Mouse (Mus musculus) liver, postnatal 0 days (tissue): ENCODE results near the gene Gm11937. TPM values are rescaled to one million over a fixed set of nuclear protein-coding genes. Genes with fewer than 3 reads are reported as not detected.

ENCODE experiments used
- ATAC-seq: fragments of 200-750 bp; cut with Nextera tagmentation; 2 replicates; pipeline ENCODE4 v1.8.0; 2017; ENCODE audit warnings: mild to moderate bottlenecking, moderate library complexity
- DNase-seq: peaks from one replicate; pipeline ENCODE4 v3.0.0-alpha.2; 2016
- H3K27ac ChIP-seq: fragments of 300-500 bp; sonication (generic); 2 replicates; pipeline ENCODE4 v1.5.1; 2014; ENCODE audit warnings: antibody characterized with exemption, moderate library complexity, mild to moderate bottlenecking, low read depth
- H3K27me3 ChIP-seq: fragments of 300-500 bp; sonication (generic); 2 replicates; pipeline ENCODE4 v1.6.1; 2014; ENCODE audit warnings: low read length, control low read depth, mixed read lengths; ENCODE audit not compliant: insufficient read depth
- H3K36me3 ChIP-seq: fragments of 300-500 bp; sonication (generic); replicated peaks from 2 replicates; pipeline ENCODE4 v1.6.1; 2014; ENCODE audit warnings: mild to moderate bottlenecking, control low read depth, low read length, moderate library complexity, mixed read lengths; ENCODE audit not compliant: insufficient read depth
- H3K4me1 ChIP-seq: fragments of 300-500 bp; sonication (generic); 2 replicates; pipeline ENCODE4 v1.6.1; 2014; ENCODE audit warnings: antibody characterized with exemption, mild to moderate bottlenecking, control low read depth; ENCODE audit not compliant: insufficient read depth
- H3K4me2 ChIP-seq: fragments of 300-500 bp; sonication (generic); 2 replicates; pipeline ENCODE4 v1.6.1; 2014; ENCODE audit warnings: low read depth, mild to moderate bottlenecking, low read length, moderate library complexity, mixed read lengths
- H3K4me3 ChIP-seq: fragments of 300-500 bp; sonication (generic); 2 replicates; pipeline ENCODE4 v1.5.1; 2014; ENCODE audit warnings: low read depth, low read length
- H3K9ac ChIP-seq: fragments of 300-500 bp; sonication (generic); replicated peaks from 2 replicates; pipeline ENCODE4 v1.6.1; 2014; ENCODE audit warnings: mild to moderate bottlenecking, moderate library complexity
- H3K9me3 ChIP-seq: fragments of 300-500 bp; sonication (generic); 2 replicates; pipeline ENCODE4 v1.6.1; 2016; ENCODE audit warnings: mild to moderate bottlenecking, control low read depth, low read length, mixed read lengths
- CTCF ChIP-seq: sonication (generic); IDR thresholded peaks from 2 replicates; pipeline ENCODE4 v1.5.1; 2016; ENCODE audit warnings: antibody characterized with exemption, low read depth
- EP300 ChIP-seq: IDR thresholded peaks from 2 replicates; pipeline ENCODE4 v1.6.1; 2016; ENCODE audit warnings: antibody characterized with exemption, low read depth, mild to moderate bottlenecking
- WGBS: fragments of 180-500 bp; shearing (Covaris S2); extraction: QIAGEN DNeasy Blood & Tissue Kit; methylation state at CpG from one replicate; pipeline ENCODE4 v1.1.7; 2014; ENCODE audit not compliant: insufficient replicate concordance; 5-methylcytosine and 5-hydroxymethylcytosine counted together
- polyA plus RNA-seq: library from polyadenylated mRNA; unstranded; fragments of >200 nt; fragmentation: Nextera tagmentation; extraction: Ambion mirVana; gene quantifications from 2 replicates; pipeline ENCODE4 v1.2.1, GENCODE M21; 2015

Gene Gm11937
- polyA plus RNA-seq, 1 experiment from 2014 or later = not detected

DNA sequence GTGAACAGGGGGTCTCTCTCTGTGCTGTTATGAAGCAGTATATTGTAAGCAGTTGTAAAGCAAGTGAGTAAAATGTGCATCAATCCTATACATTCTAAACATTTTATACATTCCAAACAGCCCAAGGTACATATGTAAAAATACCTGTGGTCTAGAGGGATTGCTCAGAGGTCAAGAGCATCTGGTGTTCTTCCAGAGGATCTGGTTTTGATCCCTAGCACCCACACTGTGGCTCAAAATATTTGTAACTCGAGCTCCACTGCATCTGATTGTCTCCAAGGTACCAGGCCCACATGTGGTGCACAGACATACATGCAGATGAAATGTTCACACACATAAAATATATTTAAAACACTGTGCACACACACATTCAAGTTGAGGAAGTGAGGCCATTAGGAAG lies 30.9 kb upstream of the Gm11937 start:
- TF ChIP-seq CTCF (no peak), EP300 (no peak)
- H3K9me3 ChIP-seq = no peaks in the 10 kb centered on the region
- no peaks in the 10 kb centered on the region for H3K36me3 ChIP-seq
- no peaks in the 10 kb centered on the region for H3K4me1 ChIP-seq
- ATAC-seq (no peak), DNase-seq (no peak)
- no peaks in the 10 kb centered on the region for H3K27me3 ChIP-seq
- no peak overlapping the region for H3K27ac ChIP-seq
- 13% methylated on average over 1 of the region's 1 CpGs for WGBS
- H3K4me2 ChIP-seq = no peak overlapping the region
- no peak overlapping the region for H3K4me3 ChIP-seq
- H3K9ac ChIP-seq = no peak overlapping the region

- DNase-seq (no peak), ATAC-seq (no peak)
- H3K36me3 ChIP-seq = no peaks in the 10 kb centered on the region
- H3K4me1 ChIP-seq = no peaks in the 10 kb centered on the region
- H3K27ac ChIP-seq = no peak overlapping the region
- H3K4me3 ChIP-seq = no peak overlapping the region
- no peaks in the 10 kb centered on the region for H3K27me3 ChIP-seq
- H3K4me2 ChIP-seq = no peak overlapping the region
- 76% methylated on average over 1 of the region's 1 CpGs for WGBS
- no peak overlapping the region for H3K9ac ChIP-seq
- no peaks in the 10 kb centered on the region for H3K9me3 ChIP-seq
- no peak for TF ChIP-seq CTCF
- no peak for TF ChIP-seq EP300
Observed at GRCm38 (mm10) chr11:99637086-99637485, 27.1 kb upstream of the Gm11937 start.

GRCm38 (mm10) chr11:99634653-99635134 lies 24.7 kb upstream of the Gm11937 start, which contains the start of gene Krtap4-2:
Gene Krtap4-2, minus strand, starts transcription at chr11:99635084.
- H3K36me3 ChIP-seq = no peaks in the 10 kb centered on the region
- no peak for TF ChIP-seq EP300
- no peak for TF ChIP-seq CTCF
- no peaks in the 10 kb centered on the region for H3K9me3 ChIP-seq
- 32% methylated on average over 8 of the region's 8 CpGs for WGBS
- H3K4me1 ChIP-seq = no peaks in the 10 kb centered on the region
- no peak within 1 kb of the TSS for H3K4me3 ChIP-seq
- DNase-seq (no peak), ATAC-seq (no peak)
- H3K4me2 ChIP-seq = no peak within 1 kb of the TSS
- H3K9ac ChIP-seq = no peak within 1 kb of the TSS
- no peaks in the 10 kb centered on the region for H3K27me3 ChIP-seq
- no peak within 1 kb of the TSS for H3K27ac ChIP-seq

- H3K9me3 ChIP-seq = no peaks in the 10 kb centered on the region
- no peak for DNase-seq
- TF ChIP-seq CTCF = no peak
- TF ChIP-seq EP300 = no peak
- no peaks in the 10 kb centered on the region for H3K27me3 ChIP-seq
- no peak overlapping the region for H3K4me3 ChIP-seq
- no peak overlapping the region for H3K9ac ChIP-seq
- no peak overlapping the region for H3K27ac ChIP-seq
- H3K4me1 ChIP-seq = no peaks in the 10 kb centered on the region
- WGBS = 53% methylated on average over 2 of the region's 2 CpGs
- H3K36me3 ChIP-seq = no peaks in the 10 kb centered on the region
- ATAC-seq = no peak
- H3K4me2 ChIP-seq = no peak overlapping the region
Observed at GRCm38 (mm10) chr11:99633293-99633692, 23.3 kb upstream of the Gm11937 start.

DNA sequence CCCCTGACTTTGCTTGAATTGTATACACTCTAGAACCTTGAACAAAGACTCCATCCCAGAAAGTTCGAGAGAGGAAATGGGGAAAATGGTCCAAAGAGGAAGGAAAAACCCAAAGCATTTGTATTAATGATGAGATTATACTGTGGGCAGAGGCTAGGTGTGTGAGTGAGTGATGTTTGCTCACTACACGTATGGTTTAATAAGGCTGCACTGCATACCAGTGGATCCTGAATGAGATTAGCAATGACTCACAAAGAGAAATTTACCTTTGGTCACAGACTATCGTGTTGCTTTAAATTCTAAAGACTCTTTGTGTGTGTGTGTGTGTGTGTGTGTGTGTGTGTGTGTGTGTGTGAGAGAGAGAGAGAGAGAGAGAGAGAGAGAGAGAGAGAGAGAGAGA lies 20.9 kb upstream of the Gm11937 start:
- Histone ChIP-seq H3K27ac (no peak overlapping the region), H3K27me3 (no peaks in the 10 kb centered on the region), H3K9ac (no peak overlapping the region), H3K4me2 (no peak overlapping the region), H3K4me3 (no peak overlapping the region), H3K4me1 (no peaks in the 10 kb centered on the region), H3K36me3 (no peaks in the 10 kb centered on the region), H3K9me3 (no peaks in the 10 kb centered on the region)
- DNase-seq (no peak), ATAC-seq (no peak)
- TF ChIP-seq CTCF (no peak), EP300 (no peak)
- WGBS = 63% methylated on average over 3 of the region's 3 CpGs

DNA sequence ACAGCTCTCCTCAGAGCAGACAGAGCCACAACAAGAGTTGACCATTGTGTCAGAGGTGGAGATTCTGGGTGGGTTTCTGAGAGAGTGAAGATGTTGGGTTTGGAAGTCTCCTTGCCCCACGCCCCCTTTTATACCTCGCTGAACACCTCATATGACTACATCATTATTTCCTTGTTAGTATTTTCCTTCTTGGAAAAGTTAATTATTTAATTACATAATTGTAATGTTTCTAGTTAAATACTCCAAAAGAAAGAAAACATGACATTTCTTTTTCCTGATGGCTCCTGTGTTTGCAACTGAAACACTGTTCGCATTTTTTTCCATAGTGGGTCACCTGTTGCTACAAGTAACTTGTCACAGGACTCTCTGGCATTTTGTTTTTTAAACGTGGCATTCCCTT lies 18.1 kb upstream of the Gm11937 start, which contains the start of gene Krtap4-1:
Gene Krtap4-1 (minus strand): TSS at position 101 of the 400 bp plus-strand sequence.
- no peak for DNase-seq
- no peaks in the 10 kb centered on the region for H3K9me3 ChIP-seq
- no peaks in the 10 kb centered on the region for H3K36me3 ChIP-seq
- H3K9ac ChIP-seq = no peak within 1 kb of the TSS
- no peak within 1 kb of the TSS for H3K4me3 ChIP-seq
- no peaks in the 10 kb centered on the region for H3K27me3 ChIP-seq
- WGBS = 70% methylated on average over 4 of the region's 4 CpGs
- no peak within 1 kb of the TSS for H3K27ac ChIP-seq
- TF ChIP-seq CTCF (no peak), EP300 (no peak)
- no peaks in the 10 kb centered on the region for H3K4me1 ChIP-seq
- no peak for ATAC-seq
- H3K4me2 ChIP-seq = no peak within 1 kb of the TSS

DNA sequence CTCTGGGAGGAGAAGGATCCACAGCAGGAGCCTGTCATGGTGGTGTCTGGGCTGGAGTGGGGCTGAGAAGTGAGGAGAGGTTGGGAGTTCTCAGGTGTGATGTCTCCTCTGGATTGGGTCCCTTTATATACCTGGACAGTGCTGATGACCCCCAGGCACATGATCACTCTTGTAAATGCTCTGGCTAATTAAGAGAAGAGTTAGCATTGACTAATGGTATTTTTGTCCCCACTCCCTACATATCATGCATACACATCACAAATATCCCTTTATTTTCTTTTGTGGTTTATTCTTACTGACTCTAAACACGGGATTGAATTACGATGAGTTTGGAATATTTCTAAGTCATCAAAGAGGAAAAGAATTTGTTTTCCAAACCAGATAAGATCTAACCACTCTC lies 10.3 kb upstream of the Gm11937 start, which contains the start of gene Gm11562:
Gene Gm11562 (minus strand): TSS at position 101 of the 400 bp plus-strand sequence.
- WGBS = 71% methylated on average over 2 of the region's 2 CpGs
- TF ChIP-seq CTCF (no peak), EP300 (no peak)
- Histone ChIP-seq H3K9me3 (no peaks in the 10 kb centered on the region), H3K27ac (no peak within 1 kb of the TSS), H3K27me3 (no peaks in the 10 kb centered on the region), H3K4me2 (no peak within 1 kb of the TSS), H3K4me1 (no peaks in the 10 kb centered on the region), H3K4me3 (no peak within 1 kb of the TSS), H3K36me3 (no peaks in the 10 kb centered on the region), H3K9ac (no peak within 1 kb of the TSS)
- no peak for ATAC-seq
- DNase-seq = no peak
